Mouse (Mus musculus): ENCODE measurements around the gene Utp3.
"Not testable (repeated sequence)": the region's sequence is repeated elsewhere in the genome, so short reads cannot be mapped to it uniquely, and the experiment has no call there.

Utp3 gene

GRCm38 (mm10) chr5:88554086-88554886 lies at the start of gene Utp3:
Gene Utp3 (plus strand): TSS chr5:88554462.
- DNase-seq (ENCODE audit: low read depth, low spot score), result peak; percentile 99

- DNase-seq (ENCODE audit: low read depth, low spot score), result no peak
Measured at GRCm38 (mm10) chr5:88508555-88508954, 45.7 kb upstream of the Utp3 start.

- no peak for DNase-seq (ENCODE audit: low read depth, low spot score)
Measured at GRCm38 (mm10) chr5:88508990-88509389, 45.3 kb upstream of the Utp3 start.

GRCm38 (mm10) chr5:88519232-88519631 lies 35.0 kb upstream of the Utp3 start:
- peak; percentile 58 for DNase-seq (ENCODE audit: low read depth, low spot score)

- no peak for DNase-seq (ENCODE audit: low read depth, low spot score)
Measured at GRCm38 (mm10) chr5:88527657-88528056, 26.6 kb upstream of the Utp3 start, which contains the start of gene Jchain. Gene Jchain (minus strand): TSS chr5:88527891.

GRCm38 (mm10) chr5:88530908-88531307 lies 23.4 kb upstream of the Utp3 start:
- no peak for DNase-seq (ENCODE audit: low read depth, low spot score)

GRCm38 (mm10) chr5:88534697-88535096 lies 19.6 kb upstream of the Utp3 start:
- no peak for DNase-seq (ENCODE audit: low read depth, low spot score)

- no peak for DNase-seq (ENCODE audit: low read depth, low spot score)
Measured at GRCm38 (mm10) chr5:88540845-88541244, 13.4 kb upstream of the Utp3 start.

- peak; percentile 73 for DNase-seq (ENCODE audit: low read depth, low spot score)
Measured at GRCm38 (mm10) chr5:88542651-88543282, 11.5 kb upstream of the Utp3 start.

- not testable (repeated sequence) for DNase-seq (ENCODE audit: low read depth, low spot score)
Measured at GRCm38 (mm10) chr5:88544411-88544810, 9.9 kb upstream of the Utp3 start.

- DNase-seq (ENCODE audit: low read depth, low spot score), result peak; percentile 56
Measured at GRCm38 (mm10) chr5:88545536-88545935, 8.7 kb upstream of the Utp3 start.

- DNase-seq (ENCODE audit: low read depth, low spot score), result no peak
Measured at GRCm38 (mm10) chr5:88553271-88554085, 784 bp upstream of the Utp3 start.

- peak; percentile 56 for DNase-seq (ENCODE audit: low read depth, low spot score)
Measured at GRCm38 (mm10) chr5:88558991-88559390, 4.7 kb downstream of the Utp3 start.

GRCm38 (mm10) chr5:88561080-88561814 lies 7.0 kb downstream of the Utp3 start:
- no peak for DNase-seq (ENCODE audit: low read depth, low spot score)

GRCm38 (mm10) chr5:88562863-88563780 lies 8.9 kb downstream of the Utp3 start:
- DNase-seq (ENCODE audit: low read depth, low spot score), result no peak

GRCm38 (mm10) chr5:88564501-88565147 lies 10.4 kb downstream of the Utp3 start, which contains the start of gene Rufy3:
Gene Rufy3 (plus strand): TSS chr5:88565040.
- peak; percentile 64 for DNase-seq (ENCODE audit: low read depth, low spot score)

GRCm38 (mm10) chr5:88565148-88566033 lies 11.1 kb downstream of the Utp3 start:
- DNase-seq (ENCODE audit: low read depth, low spot score), result peak; percentile 57

GRCm38 (mm10) chr5:88566034-88566841 lies 12.0 kb downstream of the Utp3 start:
- DNase-seq (ENCODE audit: low read depth, low spot score), result no peak
